Mouse (Mus musculus): Measurements from ENCODE around the gene Rassf3. TPM values are rescaled to one million over a fixed set of nuclear protein-coding genes. Genes with fewer than 3 reads are reported as not detected.

Gene Rassf3
- total and polyA plus RNA-seq, 3 experiments = 0.07 to 0.66 TPM; not detected in 1

- peaks cover 63% of the 10 kb centered on the region for H3K4me1 ChIP-seq (ENCODE audit: insufficient read depth, low read depth, low read length)
- TF ChIP-seq GATA2 (IDR thresholded peaks at IDR 0.05; ENCODE audit: borderline replicate concordance, low read depth, low read length) = no peak
- TF ChIP-seq CTCF (IDR thresholded peaks at IDR 0.05; ENCODE audit: low read depth, low read length) = no peak
- no peak for TF ChIP-seq GATA1 (IDR thresholded peaks at IDR 0.05; ENCODE audit: borderline replicate concordance, low read length)
- TF ChIP-seq POLR2AphosphoS5 (IDR thresholded peaks at IDR 0.05; ENCODE audit: insufficient replicate concordance, low read depth, low read length) = no peak
- no peak for TF ChIP-seq TAL1 (conservative IDR thresholded peaks at IDR 0.05; ENCODE audit: low read depth, low read length)
- ATAC-seq (ENCODE audit: extremely low read depth, insufficient number of reproducible peaks, low FRiP score, poor library complexity, severe bottlenecking) = no peak
Measured at GRCm38 (mm10) chr10:121367780-121368179, 108.4 kb downstream of the Rassf3 start.

GRCm38 (mm10) chr10:121367271-121367670, 108.9 kb downstream of the Rassf3 start:
- H3K27me3 ChIP-seq (ENCODE audit: insufficient read depth, low read length) = no peaks in the 10 kb centered on the region
- no peak for TF ChIP-seq TAL1 (conservative IDR thresholded peaks at IDR 0.05; ENCODE audit: low read depth, low read length)
- no peak for TF ChIP-seq GATA2 (IDR thresholded peaks at IDR 0.05; ENCODE audit: borderline replicate concordance, low read depth, low read length)
- TF ChIP-seq CTCF (IDR thresholded peaks at IDR 0.05; ENCODE audit: low read depth, low read length) = no peak
- TF ChIP-seq GATA1 (IDR thresholded peaks at IDR 0.05; ENCODE audit: borderline replicate concordance, low read length) = no peak
- TF ChIP-seq POLR2AphosphoS5 (IDR thresholded peaks at IDR 0.05; ENCODE audit: insufficient replicate concordance, low read depth, low read length) = no peak
- H3K4me3 ChIP-seq (ENCODE audit: low read depth, low read length) = peak overlapping the region; percentile 13; the same call in 1 of the 2 replicates
- H3K9me3 ChIP-seq (replicated peaks) = no peaks in the 10 kb centered on the region
- H3K4me1 ChIP-seq (ENCODE audit: insufficient read depth, low read depth, low read length) = peaks cover 62% of the 10 kb centered on the region
- peaks cover 55% of the 10 kb centered on the region for H3K36me3 ChIP-seq (replicated peaks)
- ATAC-seq (ENCODE audit: extremely low read depth, insufficient number of reproducible peaks, low FRiP score, poor library complexity, severe bottlenecking) (no peak), DNase-seq (ENCODE audit: low spot score) (no peak)

More at GRCm38 (mm10) chr10:121367780-121368179, 108.4 kb downstream of the Rassf3 start:
- H3K4me3 ChIP-seq (ENCODE audit: low read depth, low read length) = peak overlapping the region; percentile 13; the same call in 1 of the 2 replicates
- DNase-seq (ENCODE audit: low spot score) = no peak
- H3K9me3 ChIP-seq (replicated peaks) = no peaks in the 10 kb centered on the region
- no peaks in the 10 kb centered on the region for H3K27me3 ChIP-seq (ENCODE audit: insufficient read depth, low read length)
- peaks cover 56% of the 10 kb centered on the region for H3K36me3 ChIP-seq (replicated peaks)

GRCm38 (mm10) chr10:121365781-121366272, 110.3 kb downstream of the Rassf3 start:
- peaks cover 64% of the 10 kb centered on the region for H3K4me1 ChIP-seq (ENCODE audit: insufficient read depth, low read depth, low read length)
- TF ChIP-seq GATA1 (IDR thresholded peaks at IDR 0.05; ENCODE audit: borderline replicate concordance, low read length) (no peak), CTCF (IDR thresholded peaks at IDR 0.05; ENCODE audit: low read depth, low read length) (no peak), TAL1 (conservative IDR thresholded peaks at IDR 0.05; ENCODE audit: low read depth, low read length) (no peak), GATA2 (IDR thresholded peaks at IDR 0.05; ENCODE audit: borderline replicate concordance, low read depth, low read length) (no peak), POLR2AphosphoS5 (IDR thresholded peaks at IDR 0.05; ENCODE audit: insufficient replicate concordance, low read depth, low read length) (no peak)
- 0 out of 2 replicates have a peak, but pooled peaks have one; percentile 10 for ATAC-seq (ENCODE audit: extremely low read depth, insufficient number of reproducible peaks, low FRiP score, poor library complexity, severe bottlenecking)
- H3K9me3 ChIP-seq (replicated peaks) = no peaks in the 10 kb centered on the region
- peak; percentile 19 for DNase-seq (ENCODE audit: low spot score)
- H3K36me3 ChIP-seq (replicated peaks) = peaks cover 42% of the 10 kb centered on the region
- peak overlapping the region; percentile 99 for H3K4me3 ChIP-seq (ENCODE audit: low read depth, low read length)
- no peaks in the 10 kb centered on the region for H3K27me3 ChIP-seq (ENCODE audit: insufficient read depth, low read length)

GRCm38 (mm10) chr10:121364801-121365564, 111.2 kb downstream of the Rassf3 start, which contains the start of gene Gns:
TSS of gene Gns (plus strand) at chr10:121365090.
- TF ChIP-seq CTCF (IDR thresholded peaks at IDR 0.05; ENCODE audit: low read depth, low read length) = no peak
- no peak for TF ChIP-seq GATA2 (IDR thresholded peaks at IDR 0.05; ENCODE audit: borderline replicate concordance, low read depth, low read length)
- no peak for TF ChIP-seq POLR2AphosphoS5 (IDR thresholded peaks at IDR 0.05; ENCODE audit: insufficient replicate concordance, low read depth, low read length)
- TF ChIP-seq TAL1 (conservative IDR thresholded peaks at IDR 0.05; ENCODE audit: low read depth, low read length) = no peak
- no peak for TF ChIP-seq GATA1 (IDR thresholded peaks at IDR 0.05; ENCODE audit: borderline replicate concordance, low read length)
- Histone ChIP-seq H3K9me3 (replicated peaks) (no peaks in the 10 kb centered on the region), H3K4me1 (ENCODE audit: insufficient read depth, low read depth, low read length) (peaks cover 59% of the 10 kb centered on the region), H3K4me3 (ENCODE audit: low read depth, low read length) (peak within 1 kb of the TSS; percentile 99), H3K27me3 (ENCODE audit: insufficient read depth, low read length) (no peaks in the 10 kb centered on the region), H3K36me3 (replicated peaks) (peaks cover 34% of the 10 kb centered on the region)
- ATAC-seq (ENCODE audit: extremely low read depth, insufficient number of reproducible peaks, low FRiP score, poor library complexity, severe bottlenecking) (peak; percentile 73), DNase-seq (ENCODE audit: low spot score) (peak; percentile 95)

- TF ChIP-seq TAL1 (conservative IDR thresholded peaks at IDR 0.05; ENCODE audit: low read depth, low read length) = no peak
- no peak for TF ChIP-seq POLR2AphosphoS5 (IDR thresholded peaks at IDR 0.05; ENCODE audit: insufficient replicate concordance, low read depth, low read length)
- TF ChIP-seq GATA2 (IDR thresholded peaks at IDR 0.05; ENCODE audit: borderline replicate concordance, low read depth, low read length) = no peak
- TF ChIP-seq CTCF (IDR thresholded peaks at IDR 0.05; ENCODE audit: low read depth, low read length) = no peak
- Histone ChIP-seq H3K9me3 (replicated peaks) (no peaks in the 10 kb centered on the region), H3K4me3 (ENCODE audit: low read depth, low read length) (peak overlapping the region; percentile 99), H3K36me3 (replicated peaks) (peaks cover 27% of the 10 kb centered on the region), H3K27me3 (ENCODE audit: insufficient read depth, low read length) (no peaks in the 10 kb centered on the region), H3K4me1 (ENCODE audit: insufficient read depth, low read depth, low read length) (peaks cover 55% of the 10 kb centered on the region)
- ATAC-seq (ENCODE audit: extremely low read depth, insufficient number of reproducible peaks, low FRiP score, poor library complexity, severe bottlenecking) (no peak), DNase-seq (ENCODE audit: low spot score) (no peak)
Measured at GRCm38 (mm10) chr10:121364306-121364705, 111.8 kb downstream of the Rassf3 start.

GRCm38 (mm10) chr10:121363201-121363600, 112.9 kb downstream of the Rassf3 start:
- Histone ChIP-seq H3K4me3 (ENCODE audit: low read depth, low read length) (no peak overlapping the region), H3K9me3 (replicated peaks) (no peaks in the 10 kb centered on the region), H3K4me1 (ENCODE audit: insufficient read depth, low read depth, low read length) (peaks cover 44% of the 10 kb centered on the region), H3K36me3 (replicated peaks) (peaks cover 16% of the 10 kb centered on the region), H3K27me3 (ENCODE audit: insufficient read depth, low read length) (peaks cover 6% of the 10 kb centered on the region)
- TF ChIP-seq GATA2 (IDR thresholded peaks at IDR 0.05; ENCODE audit: borderline replicate concordance, low read depth, low read length) = no peak
- TF ChIP-seq GATA1 (IDR thresholded peaks at IDR 0.05; ENCODE audit: borderline replicate concordance, low read length) = no peak
- no peak for TF ChIP-seq TAL1 (conservative IDR thresholded peaks at IDR 0.05; ENCODE audit: low read depth, low read length)
- TF ChIP-seq CTCF (IDR thresholded peaks at IDR 0.05; ENCODE audit: low read depth, low read length) = no peak
- no peak for TF ChIP-seq POLR2AphosphoS5 (IDR thresholded peaks at IDR 0.05; ENCODE audit: insufficient replicate concordance, low read depth, low read length)
- DNase-seq (ENCODE audit: low spot score) (no peak), ATAC-seq (ENCODE audit: extremely low read depth, insufficient number of reproducible peaks, low FRiP score, poor library complexity, severe bottlenecking) (no peak)
